ENCODE assay signal across 29 mouse cellular contexts in the genomic region with DNA sequence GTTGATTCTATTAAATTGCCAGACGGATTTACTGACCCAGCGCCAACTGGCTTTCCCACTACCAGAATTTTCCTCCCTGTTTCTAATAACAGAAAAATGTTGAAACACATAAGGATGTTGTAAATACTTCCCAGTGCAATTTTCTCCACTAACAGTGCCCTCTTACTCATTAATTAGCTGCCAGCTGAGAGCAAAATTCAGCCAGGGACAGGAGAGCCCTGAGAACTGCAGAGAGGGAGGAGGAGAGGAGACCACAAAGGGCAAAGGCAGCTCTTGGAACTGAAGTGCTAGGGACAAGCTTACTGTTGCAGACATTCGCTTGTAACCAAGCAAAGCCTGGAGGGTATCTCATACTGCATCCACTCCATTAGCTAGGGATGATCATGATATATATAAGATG. TPM values are rescaled to one million over a fixed set of nuclear protein-coding genes. Genes with fewer than 3 reads are reported as not detected.
DNase-seq lines count a peak whose midpoint lies in the region; ATAC-seq and TF ChIP-seq lines count a peak whose summit lies in the region.
"Had no signal": no experiment of that assay in that cellular context is flagged by ENCODE, and none has a peak within 500 bp of the region (broad histone marks: within the 10 kb centered on the region; RNA-seq: fewer than 3 reads in every experiment).

No protein-coding gene starts in this region.

- no peak overlapping the region for H3K9ac ChIP-seq in forebrain, embryonic 14.5 days (ENCODE audit: low read length)
- H3K9ac ChIP-seq in forebrain, embryonic 16.5 days (replicated peaks; ENCODE audit: low read depth, low read length): no peak overlapping the region
- H3K9ac ChIP-seq in kidney, embryonic 14.5 days (ENCODE audit: low read depth, low read length): no peak overlapping the region
- H3K9ac ChIP-seq in limb, embryonic 13.5 days: no peak overlapping the region
- H3K9ac ChIP-seq: embryonic facial prominence, embryonic 13.5 days; forebrain, postnatal 0 days; intestine, embryonic 15.5 days; limb, embryonic 15.5 days; liver, embryonic 13.5 days; neural tube, embryonic 15.5 days had no signal

- H3K36me3 ChIP-seq in forebrain, embryonic 14.5 days (ENCODE audit: control insufficient read depth, insufficient read depth, low read length): no peaks in the 10 kb centered on the region
- no peaks in the 10 kb centered on the region for H3K36me3 ChIP-seq in forebrain, embryonic 16.5 days (ENCODE audit: control insufficient read depth, insufficient read depth)
- no peaks in the 10 kb centered on the region for H3K36me3 ChIP-seq in kidney, embryonic 14.5 days (ENCODE audit: control insufficient read depth, insufficient read depth, low read length)
- H3K36me3 ChIP-seq in limb, embryonic 13.5 days: no peaks in the 10 kb centered on the region
- H3K36me3 ChIP-seq: embryonic facial prominence, embryonic 13.5 days; forebrain, embryonic 10.5 days; intestine, embryonic 15.5 days; limb, embryonic 15.5 days; liver, embryonic 13.5 days; neural tube, embryonic 15.5 days had no signal

- no peak overlapping the region for H3K4me2 ChIP-seq in forebrain, embryonic 14.5 days (ENCODE audit: low read length)
- H3K4me2 ChIP-seq in forebrain, embryonic 16.5 days (ENCODE audit: low read length): no peak overlapping the region
- no peak overlapping the region for H3K4me2 ChIP-seq in kidney, embryonic 14.5 days (replicated peaks; ENCODE audit: low read depth, low read length)
- 0 out of 2 replicates have a peak overlapping the region, but pooled peaks have one; percentile 5 for H3K4me2 ChIP-seq in limb, embryonic 13.5 days (replicated peaks)
- H3K4me2 ChIP-seq: embryonic facial prominence, embryonic 13.5 days; intestine, embryonic 15.5 days; limb, embryonic 15.5 days; liver, embryonic 13.5 days; neural tube, embryonic 15.5 days had no signal

- no peak for TF ChIP-seq POLR2A in brain, embryonic 14.5 days (IDR thresholded peaks at IDR 0.05; ENCODE audit: borderline replicate concordance, extremely low read depth, insufficient read depth, insufficient read length, poor library complexity, severe bottlenecking)

- 48% methylated on average over 3 of the region's 3 CpGs for WGBS in forebrain, embryonic 14.5 days
- WGBS in forebrain, embryonic 16.5 days: 42% methylated on average over 3 of the region's 3 CpGs
- 83% methylated on average over 3 of the region's 3 CpGs for WGBS in kidney, embryonic 14.5 days
- WGBS in limb, embryonic 13.5 days: 25% methylated on average over 3 of the region's 3 CpGs

- TF ChIP-seq CTCF in brain, embryonic 14.5 days (IDR thresholded peaks at IDR 0.05; ENCODE audit: borderline replicate concordance, extremely low read depth, insufficient read depth, insufficient read length): no peak

- no peaks in the 10 kb centered on the region for H3K27me3 ChIP-seq in forebrain, embryonic 14.5 days (replicated peaks; ENCODE audit: control insufficient read depth, insufficient read depth, low read length)
- H3K27me3 ChIP-seq in forebrain, embryonic 16.5 days (replicated peaks; ENCODE audit: control insufficient read depth, insufficient read depth, low read length): no peaks in the 10 kb centered on the region; the same call in 1 of the 2 replicates
- H3K27me3 ChIP-seq in kidney, embryonic 14.5 days (ENCODE audit: control insufficient read depth, insufficient read depth, low read length): no peaks in the 10 kb centered on the region
- H3K27me3 ChIP-seq in limb, embryonic 13.5 days: no peaks in the 10 kb centered on the region
- H3K27me3 ChIP-seq: CH12.LX; embryonic facial prominence, embryonic 13.5 days; intestine, embryonic 15.5 days; limb, embryonic 15.5 days; liver, embryonic 13.5 days; neural tube, embryonic 15.5 days had no signal

- no peaks in the 10 kb centered on the region for H3K9me3 ChIP-seq in forebrain, embryonic 14.5 days (replicated peaks; ENCODE audit: control insufficient read depth, low read length)
- H3K9me3 ChIP-seq in forebrain, embryonic 16.5 days (ENCODE audit: control insufficient read depth, low read length): no peaks in the 10 kb centered on the region
- no peaks in the 10 kb centered on the region for H3K9me3 ChIP-seq in kidney, embryonic 14.5 days (ENCODE audit: control insufficient read depth, low read length)
- H3K9me3 ChIP-seq in limb, embryonic 13.5 days: no peaks in the 10 kb centered on the region
- H3K9me3 ChIP-seq: embryonic facial prominence, embryonic 13.5 days; forebrain, embryonic 10.5 days; intestine, embryonic 15.5 days; limb, embryonic 15.5 days; liver, embryonic 13.5 days; neural tube, embryonic 15.5 days had no signal

- no peak for ATAC-seq in forebrain, embryonic 14.5 days
- ATAC-seq in forebrain, embryonic 16.5 days: no peak
- ATAC-seq in kidney, embryonic 14.5 days (ENCODE audit: low FRiP score, low TSS enrichment): no peak
- no peak for ATAC-seq in limb, embryonic 13.5 days (ENCODE audit: low FRiP score, low read depth)
- ATAC-seq: forebrain, postnatal 0 days; hindbrain, postnatal 0 days; intestine, embryonic 15.5 days had no signal

- H3K4me1 ChIP-seq in forebrain, embryonic 14.5 days (ENCODE audit: control insufficient read depth, insufficient read depth, low read length): no peaks in the 10 kb centered on the region
- no peaks in the 10 kb centered on the region for H3K4me1 ChIP-seq in forebrain, embryonic 16.5 days (replicated peaks; ENCODE audit: control insufficient read depth, insufficient read depth, low read length)
- H3K4me1 ChIP-seq in kidney, embryonic 14.5 days (ENCODE audit: control insufficient read depth, insufficient read depth, low read length): no peaks in the 10 kb centered on the region
- H3K4me1 ChIP-seq in limb, embryonic 13.5 days: peaks cover 38% of the 10 kb centered on the region
- H3K4me1 ChIP-seq: forebrain, embryonic 10.5 days; liver, embryonic 13.5 days; neural tube, embryonic 15.5 days had no signal

- H3K4me3 ChIP-seq in forebrain, embryonic 14.5 days (ENCODE audit: low read depth, low read length): no peak overlapping the region
- H3K4me3 ChIP-seq in forebrain, embryonic 16.5 days (replicated peaks; ENCODE audit: low read length): no peak overlapping the region
- no peak overlapping the region for H3K4me3 ChIP-seq in kidney, embryonic 14.5 days (ENCODE audit: low read length)
- no peak overlapping the region for H3K4me3 ChIP-seq in limb, embryonic 13.5 days
- H3K4me3 ChIP-seq: embryonic facial prominence, embryonic 13.5 days; forebrain, embryonic 10.5 days; intestine, embryonic 15.5 days; limb, embryonic 15.5 days; liver, embryonic 13.5 days; neural tube, embryonic 15.5 days had no signal

- no peak overlapping the region for H3K27ac ChIP-seq in forebrain, embryonic 14.5 days (ENCODE audit: low read depth, low read length)
- no peak overlapping the region for H3K27ac ChIP-seq in forebrain, embryonic 16.5 days (ENCODE audit: low read length)
- no peak overlapping the region for H3K27ac ChIP-seq in kidney, embryonic 14.5 days (ENCODE audit: low read depth, low read length)
- H3K27ac ChIP-seq in limb, embryonic 13.5 days: no peak overlapping the region
- H3K27ac ChIP-seq: embryonic facial prominence, embryonic 13.5 days; forebrain, embryonic 10.5 days; hindbrain, postnatal 0 days; intestine, embryonic 15.5 days; limb, embryonic 15.5 days; liver, embryonic 13.5 days; neural tube, embryonic 15.5 days had no signal

- DNase-seq in forebrain, embryonic 14.5 days (ENCODE audit: low spot score): peak; percentile 24
- DNase-seq in kidney, adult 9 months: peak; percentile 70
- DNase-seq in brain, embryonic 14.5 days (ENCODE audit: low read depth): peak; percentile 53
- DNase-seq in thymus, postnatal 4 days: no peak
- DNase-seq in cerebellum, postnatal 4 days (ENCODE audit: low spot score in 2 of 2): no peak
- DNase-seq: adrenal gland, postnatal 10 days; cerebellum, adult 11-12 months; cerebellum, adult 9-11 months; forebrain, postnatal 0 days; gastrocnemius, postnatal 10 days; heart, postnatal 14 days; liver, embryonic 13.5 days; lung, adult 18-20 months; lung, postnatal 14 days; midbrain, embryonic 14.5 days; retina, postnatal 1 day; right cerebral cortex, postnatal 14 days; spleen, adult 18-20 months; thymus, postnatal 14 days had no signal

RNA-seq across cellular contexts. Expression of a gene that starts 27.5 kb away (rescaled TPM):
- 41.1 and 45.3 TPM in 2 replicates for polyA plus RNA-seq in forebrain, embryonic 14.5 days (2014; fragmentation: Nextera tagmentation; extraction: Ambion mirVana)
- polyA plus RNA-seq in forebrain, embryonic 16.5 days (2015; fragmentation: Nextera tagmentation; extraction: Ambion mirVana): 50.8 and 55.3 TPM in 2 replicates
- 69.5 and 95.1 TPM in 2 replicates for polyA plus RNA-seq in kidney, embryonic 14.5 days (2014; fragmentation: Nextera tagmentation; extraction: Ambion mirVana)
- polyA plus RNA-seq in brain, embryonic 14.5 days (2012; rRNA removed): 32.2 and 34.2 TPM in 2 replicates
- 91.7 and 93.9 TPM in 2 replicates for polyA plus RNA-seq in limb, embryonic 13.5 days (2015; fragmentation: Nextera tagmentation; extraction: Ambion mirVana)

RNA-seq across cellular contexts. Expression of a gene that starts 45.9 kb away (rescaled TPM):
- polyA plus RNA-seq in forebrain, embryonic 14.5 days (2014; fragmentation: Nextera tagmentation; extraction: Ambion mirVana): 168 and 174 TPM in 2 replicates
- 161 and 172 TPM in 2 replicates for polyA plus RNA-seq in forebrain, embryonic 16.5 days (2015; fragmentation: Nextera tagmentation; extraction: Ambion mirVana)
- polyA plus RNA-seq in kidney, embryonic 14.5 days (2014; fragmentation: Nextera tagmentation; extraction: Ambion mirVana): 92.0 and 149 TPM in 2 replicates
- 53.1 and 65.7 TPM in 2 replicates for polyA plus RNA-seq in brain, embryonic 14.5 days (2012; rRNA removed)
- 161 and 166 TPM in 2 replicates for polyA plus RNA-seq in limb, embryonic 13.5 days (2015; fragmentation: Nextera tagmentation; extraction: Ambion mirVana)

Comparison
In these comparisons a context has a peak if more than half of its experiments do, and no peak if none do; other contexts are left out.
1. DNase-seq: peak in forebrain, embryonic 14.5 days (single experiment), kidney, adult 9 months (single experiment) and brain, embryonic 14.5 days (single experiment); none in thymus, postnatal 4 days (single experiment) and cerebellum, postnatal 4 days (0 of 2).